Mouse (Mus musculus): ENCODE measurements around the gene Heyl. TPM values are rescaled to one million over a fixed set of nuclear protein-coding genes. Genes with fewer than 3 reads are reported as not detected.

Heyl gene
- total and polyA plus RNA-seq, 3 experiments: not detected

DNA sequence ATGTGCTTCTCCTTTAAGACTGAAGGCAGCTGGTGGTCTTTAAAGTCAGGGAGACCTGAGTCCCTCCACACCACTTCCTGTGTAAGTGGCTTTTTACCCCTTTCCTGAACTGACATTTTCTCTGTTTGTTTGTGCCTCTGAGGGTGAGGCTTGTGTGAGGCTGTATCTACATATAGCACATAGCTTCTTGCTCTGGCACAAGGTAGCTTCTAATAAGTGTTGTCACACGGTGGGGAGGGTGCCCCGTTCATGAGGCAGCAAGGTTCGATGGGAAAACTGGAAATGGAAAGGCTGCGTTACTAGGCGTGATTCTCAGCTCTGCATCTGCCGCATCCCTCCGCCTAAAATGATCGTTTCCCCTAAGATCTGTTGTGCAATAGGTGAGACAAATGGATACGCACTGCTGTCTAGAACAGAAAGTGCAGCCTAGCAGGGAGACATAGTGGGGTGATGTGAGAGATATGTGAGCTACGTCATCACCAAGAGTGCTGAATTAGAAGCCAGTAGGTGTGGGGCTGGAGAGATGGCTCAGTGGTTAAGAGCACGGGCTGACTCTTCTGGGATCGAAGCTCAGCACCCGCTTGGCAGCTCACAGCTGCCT is 3.2 kb downstream of the Heyl start:
- no peak for DNase-seq (ENCODE audit: low read depth, low spot score)
- Histone ChIP-seq H3K27ac (ENCODE audit: control insufficient read depth, low read depth, low read length) (no peak overlapping the region), H3K9me3 (replicated peaks; ENCODE audit: insufficient read depth, low read length) (no peaks in the 10 kb centered on the region), H3K4me1 (ENCODE audit: control insufficient read depth in 1 of 2, insufficient read depth in 2 of 2, low read length in 2 of 2) (peaks cover 0 to 4% of the 10 kb centered on the region in 2 experiments; a peak in 1 of 4 replicates), H3K36me3 (ENCODE audit: control insufficient read depth in 1 of 2, insufficient read depth in 2 of 2, low read length in 2 of 2) (no peaks in the 10 kb centered on the region), H3K4me3 (ENCODE audit: control insufficient read depth in 1 of 2, insufficient read depth in 1 of 2, low read depth in 2 of 2, low read length in 2 of 2) (no peak overlapping the region), H3K79me2 (ENCODE audit: control insufficient read depth, insufficient read depth, low read length, poor library complexity) (no peaks in the 10 kb centered on the region), H3K27me3 (ENCODE audit: control insufficient read depth in 1 of 2, insufficient read depth in 2 of 2, low read length in 2 of 2) (peaks cover 0 to 1% of the 10 kb centered on the region in 2 experiments; a peak in 2 of 4 replicates), H3K9ac (ENCODE audit: control insufficient read depth, low read depth, low read length, poor library complexity, severe bottlenecking) (no peak overlapping the region)
- TF ChIP-seq POLR2AphosphoS5 (IDR thresholded peaks at IDR 0.05; ENCODE audit: borderline replicate concordance, low read depth, low read length): no peak
- TF ChIP-seq EP300 (IDR thresholded peaks at IDR 0.05; ENCODE audit: low read depth in 1 of 2, low read length in 2 of 2): no peak
- TF ChIP-seq ETS1 (IDR thresholded peaks at IDR 0.05; ENCODE audit: low read depth, low read length): no peak
- no peak for TF ChIP-seq MAZ (IDR thresholded peaks at IDR 0.05; ENCODE audit: low read depth, low read length)
- TF ChIP-seq USF1 (IDR thresholded peaks at IDR 0.05; ENCODE audit: low read depth, low read length): no peak
- TF ChIP-seq SIN3A (IDR thresholded peaks at IDR 0.05; ENCODE audit: low read length): no peak
- no peak for TF ChIP-seq CHD2 (IDR thresholded peaks at IDR 0.05; ENCODE audit: low read length)
- no peak for TF ChIP-seq ZMIZ1 (IDR thresholded peaks at IDR 0.05; ENCODE audit: low read depth, low read length)
- no peak for TF ChIP-seq ELF1 (IDR thresholded peaks at IDR 0.05; ENCODE audit: low read depth, low read length)
- TF ChIP-seq GATA1 (IDR thresholded peaks at IDR 0.05; ENCODE audit: low read depth, low read length): no peak
- no peak for TF ChIP-seq ZKSCAN1 (IDR thresholded peaks at IDR 0.05; ENCODE audit: low read depth, low read length)
- TF ChIP-seq RCOR1 (IDR thresholded peaks at IDR 0.05; ENCODE audit: low read depth, low read length): no peak
- no peak for TF ChIP-seq ZC3H11A (IDR thresholded peaks at IDR 0.05; ENCODE audit: low read depth, low read length)
- no peak for TF ChIP-seq POLR2AphosphoS2 (IDR thresholded peaks at IDR 0.05; ENCODE audit: low read length)
- TF ChIP-seq UBTF (IDR thresholded peaks at IDR 0.05; ENCODE audit: borderline replicate concordance, insufficient read depth, low read depth, low read length): no peak
- TF ChIP-seq MAX (IDR thresholded peaks at IDR 0.05; ENCODE audit: low read length): no peak
- no peak for TF ChIP-seq KAT2A (conservative IDR thresholded peaks at IDR 0.05; ENCODE audit: low read depth, low read length)
- no peak for TF ChIP-seq JUND (IDR thresholded peaks at IDR 0.05; ENCODE audit: low read depth, low read length)
- TF ChIP-seq ZNF384 (IDR thresholded peaks at IDR 0.05; ENCODE audit: low read depth, low read length): no peak
- no peak for TF ChIP-seq POLR2A (IDR thresholded peaks at IDR 0.05; ENCODE audit: control insufficient read depth in 1 of 2, insufficient read depth in 1 of 2, low read depth in 1 of 2, low read length in 2 of 2, poor library complexity in 1 of 2)

All from MEL (cell line).